Mouse (Mus musculus) spleen, postnatal 14 days (tissue): ENCODE measurements around the gene Zbtb16.

Experiments used
- DNase-seq, 2 experiments: peaks; one replicate each; pipeline ENCODE4 v3.0.0; 2021 to 2022; ENCODE audit warnings: low spot score in 2 of 2

Gene Zbtb16

GRCm38 (mm10) chr9:48711826-48712225 lies 124.2 kb downstream of the Zbtb16 start:
- no peak for DNase-seq

GRCm38 (mm10) chr9:48711296-48711781 lies 124.7 kb downstream of the Zbtb16 start:
- DNase-seq: no peak

DNA sequence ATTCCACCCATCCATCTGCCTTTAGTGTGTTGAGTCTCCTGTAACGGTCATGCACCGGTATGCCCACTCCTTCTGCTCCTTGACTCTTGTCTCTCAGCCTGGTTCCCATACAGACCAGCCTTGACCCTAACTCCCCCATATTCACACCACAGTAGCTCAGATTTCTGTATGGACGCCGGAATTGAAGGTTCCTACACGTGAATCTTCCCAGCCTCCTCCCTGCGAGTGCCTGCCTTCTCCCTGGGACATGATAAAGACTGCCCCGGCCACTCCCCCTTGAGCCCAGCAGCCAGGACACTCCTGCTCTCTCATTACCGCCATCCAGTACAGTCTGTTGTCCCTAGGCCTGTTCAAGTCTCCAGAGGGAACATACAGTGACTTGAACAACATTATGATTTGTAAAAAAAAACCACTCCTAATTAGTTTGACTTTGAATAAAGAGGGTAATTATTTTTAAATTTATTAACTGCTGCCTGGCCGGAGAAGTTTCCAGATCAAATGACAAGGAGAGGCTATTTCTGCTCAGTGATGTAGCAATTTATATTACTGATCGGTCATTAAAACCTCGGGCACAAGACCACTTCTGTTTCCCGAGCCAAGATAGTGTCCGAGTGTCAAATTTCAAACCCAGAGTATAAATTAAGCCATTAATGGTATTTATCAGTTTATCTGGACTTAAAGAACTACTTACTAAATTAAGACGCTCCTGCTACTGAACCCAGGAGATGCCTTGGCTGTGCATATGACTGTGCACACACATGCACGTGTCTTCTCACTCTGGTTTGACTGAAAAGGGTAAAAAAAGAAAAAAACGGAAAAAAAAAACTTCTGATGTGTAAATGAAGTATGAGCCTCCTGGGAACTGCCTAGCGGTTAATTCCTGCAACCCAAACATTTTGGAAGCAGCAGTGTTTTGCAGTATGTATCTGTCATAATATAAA lies 125.4 kb downstream of the Zbtb16 start:
- no peak for DNase-seq

DNA sequence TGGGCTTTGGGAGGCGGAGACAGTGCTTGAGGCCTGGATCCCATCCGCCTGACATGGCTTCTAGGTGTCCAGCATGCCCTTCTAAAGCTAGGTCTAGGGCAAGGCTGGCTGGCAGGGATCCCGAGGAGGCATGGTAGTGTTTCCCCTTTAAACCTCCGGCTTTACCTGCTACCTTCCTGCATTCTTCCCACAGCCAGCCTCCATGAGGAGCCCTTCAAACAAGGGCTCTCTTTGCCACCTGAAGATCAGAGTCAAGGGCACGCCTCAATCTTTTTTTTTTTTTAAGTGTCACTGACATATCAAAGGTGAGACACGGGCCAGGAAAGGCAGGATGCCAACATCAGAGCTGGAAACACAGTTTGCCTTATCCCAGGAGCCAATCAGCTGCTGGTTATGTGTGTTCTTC lies 128.2 kb downstream of the Zbtb16 start:
- DNase-seq: no peak

- DNase-seq: no peak
These were observed 128.7 kb downstream of the Zbtb16 start for GRCm38 (mm10) chr9:48707134-48707823.

DNA sequence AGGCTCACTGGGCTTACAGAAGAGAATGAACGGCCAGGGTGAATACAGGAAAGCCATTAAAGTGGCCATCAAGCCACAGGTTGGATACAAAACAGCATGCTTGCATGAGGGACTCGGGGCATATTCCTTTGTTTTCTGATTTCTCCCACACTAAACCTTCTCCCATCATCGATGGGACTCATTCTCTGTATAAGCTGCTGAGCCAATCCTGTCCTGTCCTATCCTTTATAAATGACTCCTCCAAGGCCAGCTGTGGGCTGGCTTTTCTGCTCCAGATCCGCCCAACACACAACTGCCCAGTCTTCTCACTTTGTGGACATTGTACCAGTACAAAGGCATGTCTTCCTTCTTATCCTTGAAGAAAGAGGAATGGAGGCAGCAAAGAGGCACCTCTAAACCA lies 134.7 kb downstream of the Zbtb16 start:
- no peak for DNase-seq

- no peak for DNase-seq
These were observed 135.2 kb downstream of the Zbtb16 start for GRCm38 (mm10) chr9:48700871-48701270.

DNA sequence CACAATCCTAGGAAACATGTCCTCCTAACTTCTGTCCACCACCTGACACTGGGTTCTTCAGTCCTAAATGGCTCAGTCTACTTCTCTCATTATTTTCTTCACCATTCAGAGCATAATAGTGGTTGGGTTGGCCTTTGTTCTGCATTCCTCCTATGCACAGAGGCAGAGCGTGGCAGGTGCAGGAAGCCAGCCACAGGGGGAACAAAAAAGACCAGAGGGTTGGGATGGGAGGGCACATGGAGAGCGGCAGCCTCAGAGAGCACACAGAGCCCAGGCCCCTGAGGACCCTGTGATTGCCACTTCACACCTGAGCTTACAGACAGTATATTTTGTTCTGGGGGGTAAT lies 138.6 kb downstream of the Zbtb16 start:
- DNase-seq: no peak

- DNase-seq: no peak
These were observed 139.1 kb downstream of the Zbtb16 start for GRCm38 (mm10) chr9:48696731-48697469.

GRCm38 (mm10) chr9:48696330-48696729 lies 139.7 kb downstream of the Zbtb16 start:
- DNase-seq: no peak

- DNase-seq: no peak
These were observed 140.2 kb downstream of the Zbtb16 start for GRCm38 (mm10) chr9:48695796-48696195.

GRCm38 (mm10) chr9:48694616-48695061 lies 141.4 kb downstream of the Zbtb16 start:
- no peak for DNase-seq

- no peak for DNase-seq
These were observed 142.3 kb downstream of the Zbtb16 start for GRCm38 (mm10) chr9:48693696-48694095.

GRCm38 (mm10) chr9:48689718-48689980 lies 146.4 kb downstream of the Zbtb16 start:
- DNase-seq: no peak

DNA sequence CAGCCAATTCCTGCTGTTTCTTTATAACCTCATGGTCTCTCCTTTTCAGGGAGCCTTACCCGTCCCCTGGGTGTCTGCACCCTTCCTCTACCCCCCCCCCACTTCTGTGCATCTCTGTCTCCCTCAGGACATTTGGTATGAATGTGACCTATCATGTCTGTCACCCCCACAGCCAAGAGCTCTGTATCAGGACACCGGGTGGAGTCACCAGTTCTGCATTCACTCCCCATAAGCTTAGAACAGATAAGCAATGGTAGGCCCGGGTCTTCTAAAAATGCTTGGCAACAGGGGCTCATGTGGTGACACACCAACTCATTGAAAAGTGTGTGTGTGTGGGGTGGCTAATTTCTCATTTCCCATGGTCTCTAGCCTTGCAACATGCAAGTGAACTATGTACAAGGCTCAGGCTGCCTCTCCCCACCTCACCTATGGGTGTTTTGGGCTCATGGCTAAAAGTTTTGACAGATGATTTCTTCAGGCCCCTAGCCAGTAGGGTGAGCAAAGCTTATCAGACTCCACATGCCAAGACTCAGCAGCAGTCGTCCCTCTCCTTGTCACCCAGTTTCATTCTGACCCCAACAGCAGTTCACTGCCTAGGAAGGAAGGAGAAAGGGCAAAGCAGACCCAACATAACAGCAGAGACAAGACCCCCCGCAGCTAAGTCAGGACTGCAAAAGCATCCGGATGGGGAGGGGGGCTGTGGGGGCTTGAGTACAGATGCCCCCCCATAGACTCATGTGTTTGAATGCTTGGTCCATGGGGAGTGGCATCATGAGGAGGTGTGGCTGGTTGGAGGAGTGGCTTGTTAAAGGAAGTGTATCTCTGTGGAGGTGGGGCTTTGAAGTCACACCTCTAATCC lies 146.9 kb downstream of the Zbtb16 start:
- DNase-seq: no peak

DNA sequence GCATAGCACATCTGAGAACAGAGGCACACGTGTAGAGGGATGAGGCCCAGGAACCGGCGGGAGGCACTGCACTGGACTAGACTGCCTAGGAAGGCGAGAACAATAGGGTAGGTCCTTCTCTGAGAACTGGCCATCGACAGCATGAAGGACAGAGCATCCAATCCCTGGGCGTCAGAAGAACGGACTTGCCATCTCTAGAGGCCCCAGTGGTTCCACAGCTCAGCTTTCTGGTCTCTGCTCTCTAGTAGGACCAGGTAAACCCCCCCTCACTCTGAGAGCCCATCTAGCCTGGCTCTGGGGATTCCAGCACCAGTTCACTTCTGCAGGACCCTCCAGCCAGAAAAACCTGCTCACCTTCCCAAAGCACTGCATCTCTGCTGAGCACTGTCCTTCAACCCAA lies 148.1 kb downstream of the Zbtb16 start:
- no peak for DNase-seq

DNA sequence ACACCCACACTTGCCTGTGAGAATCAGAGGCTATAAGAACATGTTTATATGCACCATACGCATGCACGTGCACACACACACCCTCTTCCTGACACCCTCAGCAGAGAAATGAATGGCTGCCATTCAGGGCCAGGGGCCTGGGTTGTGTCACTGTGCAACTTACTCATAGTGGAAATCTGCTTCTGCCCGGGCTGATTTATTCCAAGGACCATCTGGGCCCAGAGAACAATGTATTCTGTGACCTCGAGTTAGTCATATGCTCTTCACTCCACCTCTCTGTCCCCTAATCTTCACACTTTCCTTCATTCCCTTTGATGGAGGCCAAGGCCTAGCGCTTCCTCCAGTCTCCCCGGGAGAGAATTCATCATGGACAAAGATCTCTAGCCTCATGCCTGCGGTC lies 150.3 kb downstream of the Zbtb16 start:
- no peak for DNase-seq

GRCm38 (mm10) chr9:48684144-48684543 lies 151.9 kb downstream of the Zbtb16 start:
- DNase-seq: no peak

- DNase-seq: no peak
These were observed 154.8 kb downstream of the Zbtb16 start for GRCm38 (mm10) chr9:48681193-48681592.

- no peak for DNase-seq
These were observed 157.3 kb downstream of the Zbtb16 start for GRCm38 (mm10) chr9:48678426-48679358.
